Mouse (Mus musculus) ES-E14 (cell line): ENCODE measurements around the gene Prr22.

Source experiments
- MAFK ChIP-seq: IDR thresholded peaks from 2 replicates; pipeline ENCODE4 v1.6.1; 2014; ENCODE audit warnings: mild to moderate bottlenecking, low read depth, low read length, inconsistent platforms; ENCODE audit not compliant: insufficient read depth
- ZNF384 ChIP-seq: IDR thresholded peaks from 2 replicates; pipeline ENCODE4 v1.6.1; 2012; ENCODE audit warnings: low read depth, low read length, inconsistent platforms

- no peak for TF ChIP-seq MAFK
- TF ChIP-seq ZNF384 = no peak
Measured at GRCm38 (mm10) chr17:56723419-56724161, 46.5 kb upstream of the Prr22 start.
